Mouse (Mus musculus) testis, adult 2 months (tissue): ENCODE measurements at regions not wholly inside any gene's neighbourhood (a gene's known extent, or its start where the extent isn't known, plus 50 kb on each side); places are given as distances from the start of the nearest gene placed in this dataset.

ENCODE experiments used
- H3K27ac ChIP-seq: fragments of 200-500 bp; 2 replicates; pipeline ENCODE4 v1.5.1; 2012; ENCODE audit warnings: low read depth, low read length; ENCODE audit not compliant: control insufficient read depth, insufficient read depth
- H3K27me3 ChIP-seq: fragments of 200-500 bp; 2 replicates; pipeline ENCODE4 v1.6.1; 2012; ENCODE audit warnings: mild to moderate bottlenecking, low read length, moderate library complexity; ENCODE audit not compliant: control insufficient read depth, insufficient read depth
- H3K36me3 ChIP-seq: fragments of 200-500 bp; 2 replicates; pipeline ENCODE4 v1.6.1; 2012; ENCODE audit warnings: mild to moderate bottlenecking, low read length; ENCODE audit not compliant: control insufficient read depth, insufficient read depth
- H3K4me1 ChIP-seq: fragments of 200-500 bp; 2 replicates; pipeline ENCODE4 v1.6.1; 2012; ENCODE audit warnings: low read length; ENCODE audit not compliant: control insufficient read depth, insufficient read depth
- H3K4me3 ChIP-seq: fragments of 200-500 bp; 2 replicates; pipeline ENCODE4 v1.5.1; 2012; ENCODE audit warnings: low read depth, mild to moderate bottlenecking, low read length, moderate library complexity, mixed read lengths; ENCODE audit not compliant: control insufficient read depth
- CTCF ChIP-seq: fragments of 200-500 bp; IDR thresholded peaks from 2 replicates; pipeline ENCODE4 v1.5.1; 2012; ENCODE audit warnings: low read depth, mild to moderate bottlenecking, inconsistent platforms, low read length, moderate library complexity; ENCODE audit not compliant: control insufficient read depth, insufficient read depth, insufficient replicate concordance
- POLR2A ChIP-seq: fragments of 200-500 bp; IDR thresholded peaks from 2 replicates; pipeline ENCODE4 v1.6.1; 2012; ENCODE audit warnings: low read depth, mild to moderate bottlenecking, inconsistent platforms, low read length, moderate library complexity; ENCODE audit not compliant: control insufficient read depth

GRCm38 (mm10) chr11:52685436-52685835 lies 79.0 kb upstream of the Fstl4 start:
- TF ChIP-seq POLR2A (no peak), CTCF (no peak)
- Histone ChIP-seq H3K4me1 (no peaks in the 10 kb centered on the region), H3K27me3 (no peaks in the 10 kb centered on the region), H3K36me3 (no peaks in the 10 kb centered on the region), H3K27ac (no peak overlapping the region), H3K4me3 (no peak overlapping the region)

- no peak overlapping the region for H3K4me3 ChIP-seq
- H3K27ac ChIP-seq = no peak overlapping the region
- TF ChIP-seq CTCF = no peak
- TF ChIP-seq POLR2A = no peak
- H3K4me1 ChIP-seq = no peaks in the 10 kb centered on the region
- H3K27me3 ChIP-seq = no peaks in the 10 kb centered on the region
- H3K36me3 ChIP-seq = no peaks in the 10 kb centered on the region
Measured at GRCm38 (mm10) chr11:52692701-52693100, 71.7 kb upstream of the Fstl4 start.

- Histone ChIP-seq H3K36me3 (no peaks in the 10 kb centered on the region), H3K4me1 (no peaks in the 10 kb centered on the region), H3K27ac (no peak overlapping the region), H3K4me3 (no peak overlapping the region), H3K27me3 (no peaks in the 10 kb centered on the region)
- TF ChIP-seq CTCF = no peak
Measured at GRCm38 (mm10) chr11:52701682-52702081, 62.8 kb upstream of the Fstl4 start.

GRCm38 (mm10) chr11:52703391-52703790 lies 61.0 kb upstream of the Fstl4 start:
- H3K27ac ChIP-seq = no peak overlapping the region
- no peaks in the 10 kb centered on the region for H3K36me3 ChIP-seq
- H3K4me3 ChIP-seq = no peak overlapping the region
- TF ChIP-seq POLR2A = no peak
- no peak for TF ChIP-seq CTCF
- no peaks in the 10 kb centered on the region for H3K27me3 ChIP-seq
- H3K4me1 ChIP-seq = no peaks in the 10 kb centered on the region
